Mouse (Mus musculus) midbrain, postnatal 0 days (tissue): ENCODE data around the gene Renbp. TPM values are rescaled to one million over a fixed set of nuclear protein-coding genes. Genes with fewer than 3 reads are reported as not detected.

Experiments
- ATAC-seq: fragments of 200-750 bp; cut with Nextera tagmentation; 2 replicates; pipeline ENCODE4 v1.8.0; 2017; ENCODE audit warnings: moderate number of reproducible peaks, mild to moderate bottlenecking, moderate TSS enrichment, moderate library complexity; ENCODE audit not compliant: low FRiP score
- DNase-seq: peaks from one replicate; pipeline ENCODE4 v3.0.0-alpha.2; 2015; ENCODE audit warnings: low spot score
- H3K27ac ChIP-seq: fragments of 300-500 bp; sonication (generic); 2 replicates; pipeline ENCODE4 v1.5.1; 2014; ENCODE audit warnings: low read depth, mild to moderate bottlenecking, low read length, mixed read lengths
- H3K27me3 ChIP-seq: fragments of 300-500 bp; sonication (generic); 2 replicates; pipeline ENCODE4 v1.6.1; 2014; ENCODE audit warnings: low read length, control low read depth, mixed read lengths; ENCODE audit not compliant: insufficient read depth
- H3K36me3 ChIP-seq: fragments of 300-500 bp; sonication (generic); 2 replicates; pipeline ENCODE4 v1.6.1; 2014; ENCODE audit warnings: low read length, control low read depth, mixed read lengths; ENCODE audit not compliant: insufficient read depth
- H3K4me1 ChIP-seq: fragments of 300-500 bp; sonication (generic); 2 replicates; pipeline ENCODE4 v1.6.1; 2014; ENCODE audit warnings: mild to moderate bottlenecking, control low read depth, antibody characterized with exemption, low read length, mixed read lengths; ENCODE audit not compliant: insufficient read depth
- H3K4me2 ChIP-seq: fragments of 300-500 bp; sonication (generic); 2 replicates; pipeline ENCODE4 v1.6.1; 2014; ENCODE audit warnings: low read depth, mild to moderate bottlenecking, low read length, mixed read lengths; ENCODE audit not compliant: poor library complexity, severe bottlenecking
- H3K4me3 ChIP-seq: fragments of 300-500 bp; sonication (generic); 2 replicates; pipeline ENCODE4 v1.5.1; 2014; ENCODE audit warnings: low read depth, mild to moderate bottlenecking, low read length, moderate library complexity
- H3K9ac ChIP-seq: fragments of 300-500 bp; sonication (generic); replicated peaks from 2 replicates; pipeline ENCODE4 v1.6.1; 2014; ENCODE audit warnings: mild to moderate bottlenecking, low read length, moderate library complexity, mixed read lengths; ENCODE audit not compliant: poor library complexity, severe bottlenecking
- H3K9me3 ChIP-seq: fragments of 300-500 bp; sonication (generic); 2 replicates; pipeline ENCODE4 v1.6.1; 2016; ENCODE audit warnings: low read length, control low read depth
- CTCF ChIP-seq: IDR thresholded peaks from 2 replicates; pipeline ENCODE4 v1.5.1; 2016; ENCODE audit warnings: antibody characterized with exemption, mild to moderate bottlenecking
- WGBS: fragments of 180-500 bp; shearing (Covaris S2); extraction: QIAGEN DNeasy Blood & Tissue Kit; methylation state at CpG from one replicate; pipeline ENCODE4 v1.1.7; 2014; 5-methylcytosine and 5-hydroxymethylcytosine counted together
- polyA plus RNA-seq: library from polyadenylated mRNA; unstranded; fragments of >200 nt; fragmentation: Nextera tagmentation; extraction: Ambion mirVana; gene quantifications from 2 replicates; pipeline ENCODE4 v1.2.1, GENCODE M21; 2015
- total RNA-seq: library from RNA; depleted of rRNA; stranded (reverse); fragments of >200 nt; gene quantifications from 2 replicates; pipeline ENCODE4 v1.2.3, GENCODE M21; 2014

Gene Renbp
- total and polyA plus RNA-seq, 2 experiments from 2014 or later: 3.3 to 12.5 TPM

- H3K9ac ChIP-seq: no peak overlapping the region
- no peak overlapping the region for H3K27ac ChIP-seq
- no peak overlapping the region for H3K4me3 ChIP-seq
- no peaks in the 10 kb centered on the region for H3K4me1 ChIP-seq
- no peak for ATAC-seq
- H3K9me3 ChIP-seq: no peaks in the 10 kb centered on the region
- no peaks in the 10 kb centered on the region for H3K27me3 ChIP-seq
- H3K36me3 ChIP-seq: peaks cover 6% of the 10 kb centered on the region
- DNase-seq: no peak
- 72% methylated on average over 8 of the region's 8 CpGs for WGBS
- no peak overlapping the region for H3K4me2 ChIP-seq
- no peak for TF ChIP-seq CTCF
Measured at GRCm38 (mm10) chrX:73916945-73917344, 13.7 kb downstream of the Renbp start.

GRCm38 (mm10) chrX:73914827-73915703, 15.6 kb downstream of the Renbp start:
- Histone ChIP-seq H3K9me3 (no peaks in the 10 kb centered on the region), H3K27ac (peak overlapping the region; percentile 71), H3K4me2 (peak overlapping the region; percentile 37), H3K4me1 (no peaks in the 10 kb centered on the region), H3K4me3 (0 out of 2 replicates have a peak overlapping the region, but pooled peaks have one; percentile 9), H3K36me3 (peaks cover 6% of the 10 kb centered on the region), H3K27me3 (no peaks in the 10 kb centered on the region), H3K9ac (no peak overlapping the region)
- ATAC-seq: peak; percentile 95
- peak; percentile 76 for TF ChIP-seq CTCF
- 24% methylated on average over 31 of the region's 31 CpGs for WGBS
- peak; percentile 96 for DNase-seq

- ATAC-seq: no peak
- DNase-seq: no peak
- H3K27me3 ChIP-seq: no peaks in the 10 kb centered on the region
- no peak overlapping the region for H3K4me2 ChIP-seq
- H3K27ac ChIP-seq: no peak overlapping the region
- H3K4me1 ChIP-seq: no peaks in the 10 kb centered on the region
- H3K36me3 ChIP-seq: no peaks in the 10 kb centered on the region
- WGBS: 86% methylated on average over 2 of the region's 2 CpGs
- no peak overlapping the region for H3K9ac ChIP-seq
- TF ChIP-seq CTCF: no peak
- H3K9me3 ChIP-seq: no peaks in the 10 kb centered on the region
- no peak overlapping the region for H3K4me3 ChIP-seq
Measured at GRCm38 (mm10) chrX:73911588-73911987, 19.1 kb downstream of the Renbp start.

GRCm38 (mm10) chrX:73911156-73911555, 19.5 kb downstream of the Renbp start:
- no peak for DNase-seq

GRCm38 (mm10) chrX:73910451-73910850, 20.2 kb downstream of the Renbp start:
- H3K27ac ChIP-seq: no peak overlapping the region
- DNase-seq (no peak), ATAC-seq (no peak)
- H3K4me1 ChIP-seq: no peaks in the 10 kb centered on the region
- no peak for TF ChIP-seq CTCF
- no peak overlapping the region for H3K4me2 ChIP-seq
- H3K36me3 ChIP-seq: no peaks in the 10 kb centered on the region
- H3K27me3 ChIP-seq: no peaks in the 10 kb centered on the region
- no peak overlapping the region for H3K4me3 ChIP-seq
- no peaks in the 10 kb centered on the region for H3K9me3 ChIP-seq
- no peak overlapping the region for H3K9ac ChIP-seq

More at GRCm38 (mm10) chrX:73911156-73911555, 19.5 kb downstream of the Renbp start:
- Histone ChIP-seq H3K9me3 (no peaks in the 10 kb centered on the region), H3K36me3 (no peaks in the 10 kb centered on the region), H3K4me2 (peak overlapping the region; percentile 28), H3K4me3 (no peak overlapping the region), H3K4me1 (no peaks in the 10 kb centered on the region), H3K27me3 (no peaks in the 10 kb centered on the region), H3K27ac (no peak overlapping the region), H3K9ac (no peak overlapping the region)
- ATAC-seq: no peak
- TF ChIP-seq CTCF: no peak
- 20% methylated on average over 18 of the region's 26 CpGs for WGBS

- 91% methylated on average over 1 of the region's 1 CpGs for WGBS
- DNase-seq (no peak), ATAC-seq (no peak)
- Histone ChIP-seq H3K4me2 (no peak overlapping the region), H3K9ac (no peak overlapping the region), H3K27ac (no peak overlapping the region), H3K4me1 (no peaks in the 10 kb centered on the region), H3K4me3 (no peak overlapping the region), H3K36me3 (no peaks in the 10 kb centered on the region), H3K27me3 (no peaks in the 10 kb centered on the region), H3K9me3 (no peaks in the 10 kb centered on the region)
- TF ChIP-seq CTCF: no peak
Measured at GRCm38 (mm10) chrX:73910049-73910448, 20.6 kb downstream of the Renbp start.
